ENCODE assay signal across 23 mouse cellular contexts in genomic region chr3:59305518-59305917, GRCm38 (mm10). TPM values are rescaled to one million over a fixed set of nuclear protein-coding genes. Genes with fewer than 3 reads are reported as not detected.
DNase-seq lines count a peak whose midpoint lies in the region; ATAC-seq and TF ChIP-seq lines count a peak whose summit lies in the region.
"Had no signal": no experiment of that assay in that cellular context is flagged by ENCODE, and none has a peak within 500 bp of the region (broad histone marks: within the 10 kb centered on the region; RNA-seq: fewer than 3 reads in every experiment).

No protein-coding gene starts in this region.

- H3K4me1 ChIP-seq in lung, embryonic 16.5 days (replicated peaks; ENCODE audit: control insufficient read depth, insufficient read depth, low read length): no peaks in the 10 kb centered on the region
- H3K4me1 ChIP-seq in lung, postnatal 0 days (ENCODE audit: insufficient read depth, low read depth, low read length): no peaks in the 10 kb centered on the region

- H3K4me3 ChIP-seq in lung, embryonic 16.5 days (ENCODE audit: low read length): no peak overlapping the region
- H3K4me3 ChIP-seq in lung, postnatal 0 days (ENCODE audit: low read depth, low read length): no peak overlapping the region

- H3K27me3 ChIP-seq in lung, embryonic 16.5 days (ENCODE audit: control insufficient read depth, insufficient read depth, low read depth, low read length): no peaks in the 10 kb centered on the region
- H3K27me3 ChIP-seq in lung, postnatal 0 days (replicated peaks; ENCODE audit: insufficient read depth, low read length): no peaks in the 10 kb centered on the region
- H3K27me3 ChIP-seq: CH12.LX, Patski had no signal

- no peaks in the 10 kb centered on the region for H3K36me3 ChIP-seq in lung, embryonic 16.5 days (ENCODE audit: control insufficient read depth, insufficient read depth, low read length)
- no peaks in the 10 kb centered on the region for H3K36me3 ChIP-seq in lung, postnatal 0 days (ENCODE audit: insufficient read depth, low read length)
- H3K36me3 ChIP-seq: G1E had no signal

- peak; percentile 25; the same call in 1 of the 2 replicates for TF ChIP-seq EP300 in lung, postnatal 0 days (IDR thresholded peaks at IDR 0.05)

- no peak overlapping the region for H3K27ac ChIP-seq in lung, embryonic 16.5 days (ENCODE audit: low read length)
- no peak overlapping the region for H3K27ac ChIP-seq in lung, postnatal 0 days (ENCODE audit: low read length)

- no peaks in the 10 kb centered on the region for H3K9me3 ChIP-seq in lung, embryonic 16.5 days (ENCODE audit: control insufficient read depth, low read length)
- no peaks in the 10 kb centered on the region for H3K9me3 ChIP-seq in lung, postnatal 0 days (ENCODE audit: low read length)
- H3K9me3 ChIP-seq: G1E had no signal

- TF ChIP-seq CTCF in lung, postnatal 0 days (IDR thresholded peaks at IDR 0.05): no peak

- peak; percentile 15; the same call in 1 of the 2 replicates for ATAC-seq in lung, embryonic 16.5 days (ENCODE audit: low read depth)
- ATAC-seq in lung, postnatal 0 days: peak; percentile 55
- ATAC-seq: activated CD4-positive, CD25-positive, alpha-beta regulatory T cell, adult 4 months; CD4-positive, CD25-positive, alpha-beta regulatory T cell, adult 4 months; Patski had no signal

- H3K9ac ChIP-seq in lung, embryonic 16.5 days (ENCODE audit: low read length): no peak overlapping the region
- H3K9ac ChIP-seq in lung, postnatal 0 days (replicated peaks; ENCODE audit: low read depth): no peak overlapping the region

- no peak for DNase-seq in lung, adult 18-20 months
- peak; percentile 56 for DNase-seq in lung, postnatal 0 days (ENCODE audit: low spot score)
- no peak for DNase-seq in lung, postnatal 4 days
- DNase-seq in lung, postnatal 25 days (ENCODE audit: low spot score): peak; percentile 12
- no peak for DNase-seq in lung, postnatal 14 days
- DNase-seq in lung, postnatal 36 days: peak; percentile 27
- no peak for DNase-seq in lung, postnatal 10 days
- DNase-seq: adrenal gland, adult 2 months; adrenal gland, adult 8-10 months; adrenal gland, postnatal 10 days; adrenal gland, postnatal 14 days; adrenal gland, postnatal 25 days; adrenal gland, postnatal 36 days; B cell, adult 2 months; cerebellum, adult 11 months; cerebellum, adult 11-12 months had no signal

- no peak overlapping the region for H3K4me2 ChIP-seq in lung, embryonic 16.5 days (ENCODE audit: low read depth, low read length)
- H3K4me2 ChIP-seq in lung, postnatal 0 days (replicated peaks; ENCODE audit: low read depth, low read length): no peak overlapping the region

- 71% methylated on average over 2 of the region's 2 CpGs for WGBS in lung, embryonic 16.5 days
- 65% methylated on average over 2 of the region's 2 CpGs for WGBS in lung, postnatal 0 days

RNA-seq across cellular contexts. Expression of gene Igsf10, which starts 38.7 kb away (rescaled TPM):
- polyA plus RNA-seq in lung, embryonic 16.5 days (2015; fragmentation: Nextera tagmentation; extraction: Ambion mirVana): 6.5 and 9.6 TPM in 2 replicates
- 2.8 and 3.4 TPM in 2 replicates for polyA plus RNA-seq in lung, postnatal 0 days (2015; fragmentation: Nextera tagmentation; extraction: Ambion mirVana)
- polyA plus RNA-seq: activated CD4-positive, CD25-positive, alpha-beta regulatory T cell, adult 4 months; CD4-positive, CD25-positive, alpha-beta regulatory T cell, adult 4 months; G1E had no signal

RNA-seq across cellular contexts. Expression of gene P2ry12, which starts 42.8 kb away (rescaled TPM):
- 2.1 and 2.8 TPM in 2 replicates for polyA plus RNA-seq in lung, embryonic 16.5 days (2015; fragmentation: Nextera tagmentation; extraction: Ambion mirVana)
- polyA plus RNA-seq in lung, postnatal 0 days (2015; fragmentation: Nextera tagmentation; extraction: Ambion mirVana): 3.8 and 4.6 TPM in 2 replicates
- polyA plus RNA-seq: C2C12, G1E, Patski had no signal

Comparison
In these comparisons a context has a peak if more than half of its experiments do, and no peak if none do; other contexts are left out.
1. DNase-seq: peak in lung, postnatal 0 days (single experiment), lung, postnatal 25 days (single experiment) and lung, postnatal 36 days (single experiment); none in lung, adult 18-20 months (0 of 2), lung, postnatal 4 days (0 of 2), lung, postnatal 14 days (single experiment) and lung, postnatal 10 days (single experiment).